Mouse (Mus musculus): ENCODE measurements around the gene Oog4.
"Not testable (repeated sequence)": the region's sequence is repeated elsewhere in the genome, so short reads cannot be mapped to it uniquely, and the experiment has no call there.

Gene Oog4

GRCm38 (mm10) chr4:143450224-143450623, at the start of gene Oog4:
Gene Oog4 (minus strand): TSS chr4:143450324.
- CTCF ChIA-PET, result no interaction called here

GRCm38 (mm10) chr4:143426770-143427169, 23.4 kb downstream of the Oog4 start:
- CTCF ChIA-PET, result not testable (repeated sequence)

- CTCF ChIA-PET, result no interaction called here
Measured at GRCm38 (mm10) chr4:143414121-143414520, 36.0 kb downstream of the Oog4 start.

- CTCF ChIA-PET, result no interaction called here
Measured at GRCm38 (mm10) chr4:143413621-143414020, 36.5 kb downstream of the Oog4 start.

GRCm38 (mm10) chr4:143412219-143413092, 37.7 kb downstream of the Oog4 start, which contains the start of gene Pramef8:
Gene Pramef8 (plus strand): TSS chr4:143412426.
- CTCF ChIA-PET, result no interaction called here

- CTCF ChIA-PET, result no interaction called here
Measured at GRCm38 (mm10) chr4:143411566-143412218, 38.4 kb downstream of the Oog4 start.

- CTCF ChIA-PET, result interaction anchor here (0.7 kb wide), 1 partner anchor 62 kb away, joined by 12 read pairs; no protein-coding TSS in a partner anchor
Measured at GRCm38 (mm10) chr4:143394181-143394580, 55.9 kb downstream of the Oog4 start, which contains the start of gene Pramel1. Gene Pramel1 (plus strand): TSS chr4:143394428.

- CTCF ChIA-PET, result no interaction called here
Measured at GRCm38 (mm10) chr4:143388955-143389702, 61.0 kb downstream of the Oog4 start.
